Mouse (Mus musculus): ENCODE results near the gene Mnx1. TPM values are rescaled to one million over a fixed set of nuclear protein-coding genes. Genes with fewer than 3 reads are reported as not detected.
"Not testable (repeated sequence)": the region's sequence is repeated elsewhere in the genome, so short reads cannot be mapped to it uniquely, and the experiment has no call there.

The Mnx1 gene
- polyA plus RNA-seq, 1 experiment from 2014 or later: 0.78 TPM

DNA sequence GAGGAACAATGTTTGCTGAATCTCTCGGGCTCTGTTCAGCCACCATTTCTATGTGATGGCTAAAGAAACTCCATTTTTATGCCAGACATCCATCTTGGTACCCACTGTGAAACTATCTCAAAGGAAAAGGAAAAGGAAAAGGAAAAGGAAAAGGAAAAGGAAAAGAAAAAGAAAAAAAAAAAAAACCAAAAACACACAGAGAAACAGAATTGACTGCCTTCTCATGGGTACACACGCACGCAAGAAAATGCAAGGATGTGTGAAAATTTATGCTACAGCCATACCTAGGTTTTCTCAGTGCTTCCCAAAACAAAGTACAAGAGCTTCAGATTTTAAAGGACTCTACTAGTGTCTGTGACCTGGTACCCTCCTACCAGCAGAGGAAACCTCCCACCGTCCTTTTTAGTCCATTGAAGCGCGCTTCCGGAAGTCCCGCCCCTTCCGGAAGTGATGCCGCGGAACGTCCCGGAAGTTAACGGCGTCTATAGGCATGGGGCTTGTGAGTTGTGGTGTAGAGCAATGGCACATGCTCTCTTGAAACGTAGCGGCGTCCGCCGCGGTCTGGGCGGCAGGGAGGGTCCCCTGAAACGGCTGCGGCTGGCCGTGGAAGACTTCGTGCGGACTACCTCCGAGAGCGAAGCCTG is 43.9 kb downstream of the Mnx1 start, which contains the start of gene Nom1:
TSS of gene Nom1 (plus strand) at position 437 of the 644 bp plus-strand sequence.
- Histone ChIP-seq H3K9me3 (ENCODE audit: control insufficient read depth) (no peaks in the 10 kb centered on the region), H3K4me3 (ENCODE audit: low read depth, low read length) (peak within 1 kb of the TSS; percentile 87), H3K27me3 (replicated peaks; ENCODE audit: control insufficient read depth, insufficient read depth, low read length) (no peaks in the 10 kb centered on the region), H3K36me3 (ENCODE audit: control insufficient read depth, insufficient read depth) (peaks cover 15% of the 10 kb centered on the region), H3K27ac (ENCODE audit: low read depth, low read length) (peak within 1 kb of the TSS; percentile 87), H3K9ac (ENCODE audit: low read depth, low read length) (peak within 1 kb of the TSS; percentile 76), H3K4me2 (replicated peaks; ENCODE audit: low read depth) (peak within 1 kb of the TSS; percentile 92), H3K4me1 (replicated peaks; ENCODE audit: control insufficient read depth, insufficient read depth, low read length) (peaks cover 9% of the 10 kb centered on the region)
- TF ChIP-seq CTCF (IDR thresholded peaks at IDR 0.05; ENCODE audit: low read depth): peak; percentile 13; the same call in 1 of the 2 replicates
- ATAC-seq: peak; percentile 80
- WGBS: 3% methylated on average over 29 of the region's 29 CpGs

DNA sequence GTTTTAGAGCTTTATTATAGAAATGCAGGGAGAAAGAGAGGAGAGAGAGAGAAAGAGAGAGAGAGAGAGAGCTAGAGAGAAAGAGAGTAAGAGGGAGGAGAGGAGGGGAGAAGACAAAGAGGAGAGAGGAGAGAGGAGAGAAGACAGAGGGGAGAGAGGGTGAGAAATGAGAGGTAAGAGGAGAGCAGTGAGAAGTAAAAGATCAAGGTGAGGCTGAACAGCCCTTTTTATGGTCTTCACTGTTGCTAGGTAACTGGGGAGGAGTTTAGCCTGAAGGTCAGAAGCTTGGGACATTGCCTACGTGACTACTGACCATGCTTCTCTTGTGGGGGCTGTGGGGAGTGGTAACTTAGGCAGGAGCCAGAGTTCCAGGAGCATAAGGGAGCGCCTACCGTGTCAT is 54.9 kb downstream of the Mnx1 start:
- H3K9ac ChIP-seq (ENCODE audit: low read depth, low read length): not testable (repeated sequence)
- WGBS: 23% methylated on average over 3 of the region's 3 CpGs

More for the DNA sequence above, 54.9 kb downstream of the Mnx1 start:
- H3K36me3 ChIP-seq (ENCODE audit: control insufficient read depth, insufficient read depth); H3K4me3 ChIP-seq (ENCODE audit: low read depth, low read length); H3K27ac ChIP-seq (ENCODE audit: low read depth, low read length); H3K9me3 ChIP-seq (ENCODE audit: control insufficient read depth); H3K4me1 ChIP-seq (replicated peaks; ENCODE audit: control insufficient read depth, insufficient read depth, low read length); H3K4me2 ChIP-seq (replicated peaks; ENCODE audit: low read depth); H3K27me3 ChIP-seq (replicated peaks; ENCODE audit: control insufficient read depth, insufficient read depth, low read length); ATAC-seq: not testable (repeated sequence)

Other genes with a start within 250 kb of the Mnx1 start
- gene Lmbr1, start 100.1 kb downstream of the Mnx1 start, polyA plus RNA-seq (2015; fragmentation: Nextera tagmentation; extraction: Ambion mirVana): 9.0 and 11.1 TPM in 2 replicates
- 14.5 and 16.0 TPM in 2 replicates for gene Nom1, start 43.8 kb downstream of the Mnx1 start, polyA plus RNA-seq (2015; fragmentation: Nextera tagmentation; extraction: Ambion mirVana)
- 11.7 and 13.4 TPM in 2 replicates for gene Ube3c, start 90.8 kb upstream of the Mnx1 start, polyA plus RNA-seq (2015; fragmentation: Nextera tagmentation; extraction: Ambion mirVana)